Mouse (Mus musculus) myocyte (in vitro differentiated cells): Measurements from ENCODE around the gene Lamb3.

Experiments
- E2F4 ChIP-seq: IDR thresholded peaks from one replicate; pipeline ENCODE4 v1.6.1; 2011; ENCODE audit warnings: mild to moderate bottlenecking, control low read depth, moderate library complexity; ENCODE audit not compliant: insufficient read depth
- MYOG ChIP-seq, 3 experiments: IDR thresholded peaks; one replicate each; pipeline ENCODE4 v1.6.1; 2011; ENCODE audit warnings: control low read depth in 2 of 3, low read depth in 2 of 3, mild to moderate bottlenecking in 2 of 3; ENCODE audit not compliant: insufficient read length in 2 of 3, control insufficient read depth in 1 of 3, insufficient read depth in 1 of 3
- POLR2A ChIP-seq: IDR thresholded peaks from one replicate; pipeline ENCODE4 v1.6.1; 2011; ENCODE audit warnings: low read depth, mild to moderate bottlenecking, control low read depth, moderate library complexity; ENCODE audit not compliant: insufficient read length
- POLR2AphosphoS2 ChIP-seq: IDR thresholded peaks from one replicate; pipeline ENCODE4 v1.6.1; 2011; ENCODE audit warnings: low read depth, control low read depth; ENCODE audit not compliant: insufficient read length
- TCF12 ChIP-seq: IDR thresholded peaks from one replicate; pipeline ENCODE4 v1.6.1; 2011; ENCODE audit warnings: mild to moderate bottlenecking, control low read depth; ENCODE audit not compliant: poor library complexity, insufficient read depth, severe bottlenecking
- USF1 ChIP-seq: IDR thresholded peaks from one replicate; pipeline ENCODE4 v1.6.1; 2011; ENCODE audit warnings: low read depth, mild to moderate bottlenecking, control low read depth, moderate library complexity

DNA sequence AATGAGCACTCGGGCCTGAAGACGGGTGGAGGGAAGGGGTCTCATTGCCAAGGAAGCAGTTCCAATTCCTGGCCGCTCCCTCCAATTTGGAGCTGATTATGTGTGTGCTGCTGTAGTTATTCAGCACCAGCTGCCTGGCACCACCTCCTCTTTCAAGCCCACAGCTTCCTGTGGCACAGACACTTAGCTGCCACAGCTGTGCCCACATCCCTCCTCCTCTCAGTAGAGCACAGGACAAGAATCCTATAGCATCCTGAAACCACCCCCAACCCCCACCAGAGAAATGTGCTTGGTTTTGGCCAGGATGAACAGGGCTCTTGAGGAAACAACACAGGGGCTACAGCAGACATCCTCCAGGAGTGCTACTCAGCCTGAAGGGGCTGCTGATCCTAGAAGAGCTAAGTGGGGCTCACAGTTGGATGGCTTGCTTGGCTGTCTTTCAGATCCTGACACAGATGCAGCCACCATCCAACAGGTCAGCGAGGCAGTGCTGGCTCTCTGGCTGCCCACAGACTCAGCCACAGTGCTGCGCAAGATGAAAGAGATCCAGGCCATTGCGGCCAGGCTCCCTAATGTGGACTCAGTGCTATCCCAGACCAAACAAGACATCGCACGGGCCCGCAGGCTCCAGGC lies 131.0 kb downstream of the Lamb3 start:
- peak; percentile 67 for TF ChIP-seq TCF12
- TF ChIP-seq POLR2A, result peak; percentile 24
- TF ChIP-seq MYOG (IDR thresholded peaks at IDR 0.05; ENCODE audit: control insufficient read depth in 1 of 3, insufficient read depth in 1 of 3, insufficient read length in 2 of 3, low read depth in 2 of 3), result peak in 2 of 3 experiments; percentile 70 to 84
- TF ChIP-seq E2F4, result no peak
- TF ChIP-seq POLR2AphosphoS2, result no peak
- no peak for TF ChIP-seq USF1
